Mouse (Mus musculus) heart, postnatal 0 days (tissue): Measurements from ENCODE around the gene Vrk1. TPM values are rescaled to one million over a fixed set of nuclear protein-coding genes. Genes with fewer than 3 reads are reported as not detected.

Experiments
- ATAC-seq: fragments of 200-750 bp; cut with Nextera tagmentation; 2 replicates; pipeline ENCODE4 v1.8.0; 2017; ENCODE audit warnings: low read depth, moderate number of reproducible peaks, moderate library complexity; ENCODE audit not compliant: insufficient read depth
- DNase-seq: peaks from one replicate; pipeline ENCODE4 v3.0.0-alpha.2; 2016; ENCODE audit warnings: low spot score
- H3K27ac ChIP-seq: fragments of 300-500 bp; sonication (generic); 2 replicates; pipeline ENCODE4 v1.5.1; 2014; ENCODE audit warnings: low read depth, mild to moderate bottlenecking
- H3K27me3 ChIP-seq: fragments of 300-500 bp; sonication (generic); 2 replicates; pipeline ENCODE4 v1.6.1; 2014; ENCODE audit warnings: low read length, mixed read lengths; ENCODE audit not compliant: control insufficient read depth, insufficient read depth
- H3K36me3 ChIP-seq: fragments of 300-500 bp; sonication (generic); replicated peaks from 2 replicates; pipeline ENCODE4 v1.6.1; 2014; ENCODE audit warnings: low read length, mixed read lengths; ENCODE audit not compliant: control insufficient read depth, insufficient read depth
- H3K4me1 ChIP-seq: fragments of 300-500 bp; sonication (generic); 2 replicates; pipeline ENCODE4 v1.6.1; 2014; ENCODE audit warnings: antibody characterized with exemption; ENCODE audit not compliant: control insufficient read depth, insufficient read depth
- H3K4me2 ChIP-seq: fragments of 300-500 bp; sonication (generic); 2 replicates; pipeline ENCODE4 v1.6.1; 2014; ENCODE audit warnings: low read depth, mild to moderate bottlenecking, low read length, moderate library complexity
- H3K4me3 ChIP-seq: fragments of 300-500 bp; sonication (generic); 2 replicates; pipeline ENCODE4 v1.5.1; 2014; ENCODE audit warnings: low read depth, low read length
- H3K9ac ChIP-seq: fragments of 300-500 bp; sonication (generic); replicated peaks from 2 replicates; pipeline ENCODE4 v1.6.1; 2014; ENCODE audit warnings: low read depth, low read length, mixed read lengths
- H3K9me3 ChIP-seq: fragments of 300-500 bp; sonication (generic); replicated peaks from 2 replicates; pipeline ENCODE4 v1.6.1; 2016; ENCODE audit warnings: low read length; ENCODE audit not compliant: control insufficient read depth
- CTCF ChIP-seq: IDR thresholded peaks from 2 replicates; pipeline ENCODE4 v1.5.1; 2016; ENCODE audit warnings: antibody characterized with exemption, control low read depth, low read depth
- EP300 ChIP-seq: IDR thresholded peaks from 2 replicates; pipeline ENCODE4 v1.6.1; 2016; ENCODE audit warnings: antibody characterized with exemption, low read depth
- WGBS: fragments of 180-500 bp; shearing (Covaris S2); extraction: QIAGEN DNeasy Blood & Tissue Kit; methylation state at CpG from one replicate; pipeline ENCODE4 v1.1.7; 2014; 5-methylcytosine and 5-hydroxymethylcytosine counted together
- polyA plus RNA-seq: library from polyadenylated mRNA; unstranded; fragments of >200 nt; fragmentation: Nextera tagmentation; extraction: Ambion mirVana; gene quantifications from 2 replicates; pipeline ENCODE4 v1.2.1, GENCODE M21; 2015
- total RNA-seq: library from RNA; depleted of rRNA; stranded (reverse); fragments of >200 nt; gene quantifications from 2 replicates; pipeline ENCODE4 v1.2.3, GENCODE M21; 2014; ENCODE audit warnings: low replicate concordance

Vrk1 gene
- total and polyA plus RNA-seq, 2 experiments from 2014 or later: 8.0 to 26.0 TPM

- TF ChIP-seq CTCF: no peak
- no peak for TF ChIP-seq EP300
- Histone ChIP-seq H3K4me3 (no peak overlapping the region), H3K27me3 (no peaks in the 10 kb centered on the region), H3K36me3 (peaks cover 30% of the 10 kb centered on the region), H3K9me3 (no peaks in the 10 kb centered on the region), H3K4me1 (no peaks in the 10 kb centered on the region), H3K27ac (no peak overlapping the region), H3K4me2 (no peak overlapping the region), H3K9ac (no peak overlapping the region)
- ATAC-seq (no peak), DNase-seq (no peak)
- WGBS: 94% methylated on average over 15 of the region's 15 CpGs
These were observed 66.1 kb downstream of the Vrk1 start for GRCm38 (mm10) chr12:106076131-106076530.

GRCm38 (mm10) chr12:106080511-106080910, 70.5 kb downstream of the Vrk1 start:
- H3K27ac ChIP-seq: no peak overlapping the region
- H3K4me3 ChIP-seq: no peak overlapping the region
- H3K4me1 ChIP-seq: no peaks in the 10 kb centered on the region
- ATAC-seq (no peak), DNase-seq (no peak)
- no peak overlapping the region for H3K9ac ChIP-seq
- peaks cover 12% of the 10 kb centered on the region for H3K36me3 ChIP-seq
- TF ChIP-seq CTCF: no peak
- TF ChIP-seq EP300: no peak
- WGBS: 66% methylated on average over 5 of the region's 5 CpGs
- no peaks in the 10 kb centered on the region for H3K9me3 ChIP-seq
- no peaks in the 10 kb centered on the region for H3K27me3 ChIP-seq
- H3K4me2 ChIP-seq: no peak overlapping the region

DNA sequence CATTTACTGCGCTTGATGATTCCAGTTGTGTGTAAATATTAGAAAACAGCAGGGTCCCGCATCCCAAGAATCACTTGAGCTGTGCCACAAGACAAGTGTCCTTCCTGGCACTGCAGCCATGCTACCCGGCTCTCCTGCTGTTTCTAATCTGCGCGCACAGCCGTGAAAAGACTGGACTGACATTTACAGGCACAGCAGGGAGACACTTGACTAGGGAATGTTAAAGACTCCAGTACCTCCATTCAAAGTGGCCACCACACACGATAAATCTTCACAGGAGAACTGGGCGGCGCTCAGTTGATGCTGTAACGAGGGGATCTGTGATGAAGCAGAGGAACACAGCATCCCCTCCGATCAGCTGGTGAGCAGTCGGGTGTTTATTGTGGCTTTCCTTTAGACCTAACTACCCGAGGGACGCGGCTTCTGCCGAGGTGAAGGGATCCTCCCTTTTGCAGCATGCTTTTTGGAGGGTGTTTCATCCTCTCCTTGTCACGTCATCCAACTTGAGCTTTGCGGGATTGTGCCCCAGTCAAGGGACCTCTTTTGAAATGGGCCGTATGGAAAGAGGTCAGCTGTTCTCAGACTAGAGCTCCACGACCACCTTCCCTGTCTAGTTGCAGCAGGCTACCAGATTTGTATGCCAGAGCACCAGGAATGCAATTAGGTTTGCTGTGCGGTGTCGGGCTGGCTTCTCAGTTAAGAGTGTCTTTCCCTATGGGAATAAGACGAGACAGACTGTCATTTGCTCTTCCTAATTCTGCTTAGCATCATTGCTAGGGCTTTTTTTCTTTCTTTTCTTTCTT, 71.1 kb downstream of the Vrk1 start:
- H3K4me3 ChIP-seq: no peak overlapping the region

GRCm38 (mm10) chr12:106081748-106082140, 71.7 kb downstream of the Vrk1 start:
- TF ChIP-seq EP300 (no peak), CTCF (no peak)
- ATAC-seq (no peak), DNase-seq (no peak)
- Histone ChIP-seq H3K4me1 (no peaks in the 10 kb centered on the region), H3K27me3 (no peaks in the 10 kb centered on the region), H3K4me3 (no peak overlapping the region), H3K27ac (no peak overlapping the region), H3K9ac (no peak overlapping the region), H3K4me2 (no peak overlapping the region), H3K36me3 (0 out of 2 replicates have a peak, but pooled peaks cover 2% of the 10 kb centered on the region), H3K9me3 (no peaks in the 10 kb centered on the region)
- WGBS: 83% methylated on average over 7 of the region's 7 CpGs

More for the DNA sequence above, 71.1 kb downstream of the Vrk1 start:
- no peak for TF ChIP-seq CTCF
- no peak for TF ChIP-seq EP300
- 49% methylated on average over 23 of the region's 23 CpGs for WGBS
- Histone ChIP-seq H3K4me2 (no peak overlapping the region), H3K9me3 (no peaks in the 10 kb centered on the region), H3K27me3 (no peaks in the 10 kb centered on the region), H3K9ac (no peak overlapping the region), H3K27ac (no peak overlapping the region), H3K4me1 (no peaks in the 10 kb centered on the region), H3K36me3 (peaks cover 6% of the 10 kb centered on the region)
- ATAC-seq (no peak), DNase-seq (peak; percentile 32)

DNA sequence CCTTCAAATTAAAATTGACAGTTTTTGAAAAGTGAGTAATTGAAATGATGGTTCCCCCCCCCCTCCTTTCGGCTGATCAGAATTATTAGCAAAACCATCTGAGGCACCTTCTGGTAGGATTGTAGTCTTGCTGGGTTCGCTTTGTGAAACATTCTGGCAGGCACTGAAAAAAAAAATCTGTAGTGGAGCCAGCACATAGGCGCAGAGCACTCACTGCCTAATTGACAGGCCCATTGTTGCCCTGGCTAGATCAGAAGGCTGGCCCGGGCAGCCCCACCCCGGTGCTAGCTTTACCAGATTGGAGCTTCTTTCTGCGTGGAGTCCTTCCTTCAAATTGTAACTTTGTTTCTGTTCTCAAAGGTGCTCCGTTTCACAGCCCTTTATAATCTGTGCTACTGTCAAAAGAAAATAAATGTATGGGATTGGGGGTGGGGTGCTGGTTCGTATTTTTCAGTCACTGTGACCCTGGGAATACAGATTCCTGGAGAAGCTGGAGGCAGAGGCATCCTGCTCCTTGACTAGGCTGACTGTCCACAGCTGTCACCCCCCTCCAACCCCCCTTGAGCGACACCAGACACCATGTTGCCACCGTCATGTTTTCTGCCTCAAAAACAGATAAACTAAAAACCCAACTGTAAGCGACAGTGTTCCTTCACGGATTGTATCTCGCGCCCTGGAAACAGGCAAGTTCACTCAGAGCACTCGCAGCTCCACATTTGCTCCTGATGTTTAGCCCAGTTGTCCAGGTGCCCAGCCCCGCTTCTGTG, 72.3 kb downstream of the Vrk1 start:
- ATAC-seq: no peak
- H3K4me1 ChIP-seq: no peaks in the 10 kb centered on the region
- H3K4me3 ChIP-seq: no peak overlapping the region
- TF ChIP-seq CTCF: no peak
- no peak for TF ChIP-seq EP300
- H3K27ac ChIP-seq: no peak overlapping the region
- WGBS: 51% methylated on average over 16 of the region's 16 CpGs
- no peak overlapping the region for H3K9ac ChIP-seq
- H3K36me3 ChIP-seq: no peaks in the 10 kb centered on the region
- no peak for DNase-seq
- H3K4me2 ChIP-seq: no peak overlapping the region
- no peaks in the 10 kb centered on the region for H3K27me3 ChIP-seq
- no peaks in the 10 kb centered on the region for H3K9me3 ChIP-seq
